Mouse (Mus musculus): ENCODE measurements around the gene Lefty1.

DNA sequence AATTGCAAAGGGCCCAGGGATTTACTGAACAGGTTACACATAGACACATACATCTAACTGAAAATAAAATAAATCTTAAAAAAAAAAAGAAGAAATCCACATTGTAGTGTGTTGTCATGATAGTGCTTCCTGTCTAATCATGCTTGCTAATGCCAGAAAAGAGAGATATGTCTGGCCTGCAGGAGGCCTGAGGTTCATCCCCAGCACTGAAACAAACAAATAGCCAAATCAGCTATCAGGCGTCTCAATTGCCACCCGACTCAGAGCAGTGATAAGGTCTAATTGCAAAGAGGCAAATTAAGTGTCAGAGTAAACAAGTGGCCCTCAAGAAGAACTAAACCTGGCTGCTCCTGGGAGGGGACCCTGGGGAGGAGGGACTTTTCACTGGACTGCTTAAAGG, 5.2 kb upstream of the Lefty1 start:
- TF ChIP-seq CTCF (IDR thresholded peaks at IDR 0.05; ENCODE audit: extremely low read depth, insufficient read length, insufficient replicate concordance, low read depth, low read length) (no peak), POLR2A (IDR thresholded peaks at IDR 0.05; ENCODE audit: low read depth, low read length) (no peak)

Data from small intestine, adult 2 months (tissue).